Mouse (Mus musculus) stomach, postnatal 0 days (tissue): Measurements from ENCODE around the gene Stab1. TPM values are rescaled to one million over a fixed set of nuclear protein-coding genes. Genes with fewer than 3 reads are reported as not detected.
A peak's percentile ranks its signal among the peaks of the same experiment; 100 is the strongest.

Source experiments
- ATAC-seq: fragments of 200-750 bp; cut with Nextera tagmentation; 2 replicates; pipeline ENCODE4 v1.8.0; 2017; ENCODE audit not compliant: low FRiP score, low TSS enrichment
- DNase-seq: peaks from one replicate; pipeline ENCODE4 v3.0.0-alpha.2; 2016; ENCODE audit warnings: low spot score
- H3K27ac ChIP-seq: fragments of 300-500 bp; sonication (generic); replicated peaks from 2 replicates; pipeline ENCODE4 v1.5.1; 2014; ENCODE audit warnings: mild to moderate bottlenecking, control low read depth
- H3K27me3 ChIP-seq: fragments of 300-500 bp; sonication (generic); 2 replicates; pipeline ENCODE4 v1.6.1; 2014; ENCODE audit warnings: low read length; ENCODE audit not compliant: control insufficient read depth, insufficient read depth
- H3K36me3 ChIP-seq: fragments of 300-500 bp; sonication (generic); 2 replicates; pipeline ENCODE4 v1.6.1; 2014; ENCODE audit warnings: low read length, mixed read lengths; ENCODE audit not compliant: control insufficient read depth, insufficient read depth
- H3K4me1 ChIP-seq: fragments of 300-500 bp; sonication (generic); replicated peaks from 2 replicates; pipeline ENCODE4 v1.6.1; 2014; ENCODE audit warnings: antibody characterized with exemption; ENCODE audit not compliant: control insufficient read depth, insufficient read depth
- H3K4me2 ChIP-seq: fragments of 300-500 bp; sonication (generic); replicated peaks from 2 replicates; pipeline ENCODE4 v1.6.1; 2014; ENCODE audit warnings: low read depth, mild to moderate bottlenecking, control low read depth, moderate library complexity
- H3K4me3 ChIP-seq: fragments of 300-500 bp; sonication (generic); 2 replicates; pipeline ENCODE4 v1.5.1; 2014; ENCODE audit warnings: low read depth, low read length, control low read depth
- H3K9ac ChIP-seq: fragments of 300-500 bp; sonication (generic); 2 replicates; pipeline ENCODE4 v1.6.1; 2014; ENCODE audit warnings: mild to moderate bottlenecking, low read length, control low read depth, mixed read lengths
- H3K9me3 ChIP-seq: fragments of 300-500 bp; sonication (generic); 2 replicates; pipeline ENCODE4 v1.6.1; 2016; ENCODE audit warnings: low read length; ENCODE audit not compliant: control insufficient read depth
- CTCF ChIP-seq: IDR thresholded peaks from 2 replicates; pipeline ENCODE4 v1.5.1; 2016; ENCODE audit warnings: antibody characterized with exemption, low read depth, mild to moderate bottlenecking, moderate library complexity
- EP300 ChIP-seq: optimal IDR thresholded peaks from 2 replicates; pipeline ENCODE3; 2016; ENCODE audit warnings: antibody characterized with exemption
- WGBS: fragments of 180-500 bp; shearing (Covaris S2); extraction: QIAGEN DNeasy Blood & Tissue Kit; methylation state at CpG from one replicate; pipeline ENCODE4 v1.1.7; 2014; 5-methylcytosine and 5-hydroxymethylcytosine counted together
- polyA plus RNA-seq: library from polyadenylated mRNA; unstranded; fragments of >200 nt; fragmentation: Nextera tagmentation; extraction: Ambion mirVana; gene quantifications from 2 replicates; pipeline ENCODE4 v1.2.1, GENCODE M21; 2015

Gene Stab1
- polyA plus RNA-seq, 1 experiment from 2014 or later = 23.7 TPM

DNA sequence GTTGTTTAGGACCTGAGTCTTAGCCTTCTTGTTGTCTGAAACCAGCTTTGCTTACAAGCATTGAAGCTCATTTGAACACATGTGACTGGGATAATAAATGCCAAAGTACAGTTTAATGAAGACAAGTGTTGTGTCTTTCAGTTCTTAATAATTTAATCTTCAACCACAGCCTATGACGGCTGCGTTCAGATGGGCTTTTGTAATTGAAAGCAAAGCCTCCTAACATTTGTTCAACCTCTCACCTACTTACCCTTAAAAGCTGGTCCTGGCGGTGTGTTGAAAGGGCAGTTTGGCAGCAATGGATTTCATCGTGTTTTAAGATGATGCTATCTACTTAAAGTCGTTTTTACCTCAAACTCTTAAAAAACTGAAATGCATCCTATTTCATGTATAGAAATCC, 56.3 kb downstream of the Stab1 start:
- no peak overlapping the region for H3K4me2 ChIP-seq
- TF ChIP-seq EP300 (no peak), CTCF (no peak)
- H3K4me3 ChIP-seq = no peak overlapping the region
- no peaks in the 10 kb centered on the region for H3K27me3 ChIP-seq
- H3K9ac ChIP-seq = no peak overlapping the region
- H3K36me3 ChIP-seq = peaks cover 24% of the 10 kb centered on the region
- DNase-seq (no peak), ATAC-seq (no peak)
- H3K27ac ChIP-seq = peak overlapping the region; percentile 65; the same call in 1 of the 2 replicates
- H3K4me1 ChIP-seq = no peaks in the 10 kb centered on the region
- H3K9me3 ChIP-seq = no peaks in the 10 kb centered on the region
- WGBS = 62% methylated on average over 5 of the region's 5 CpGs

- Histone ChIP-seq H3K9ac (no peak overlapping the region), H3K27me3 (no peaks in the 10 kb centered on the region), H3K4me3 (no peak overlapping the region), H3K36me3 (peaks cover 20% of the 10 kb centered on the region), H3K9me3 (no peaks in the 10 kb centered on the region), H3K27ac (no peak overlapping the region), H3K4me2 (no peak overlapping the region), H3K4me1 (no peaks in the 10 kb centered on the region)
- TF ChIP-seq EP300 (no peak), CTCF (no peak)
- ATAC-seq (no peak), DNase-seq (no peak)
- 61% methylated on average over 3 of the region's 3 CpGs for WGBS
Observed at GRCm38 (mm10) chr14:31110613-31111012, 57.8 kb downstream of the Stab1 start.

- Histone ChIP-seq H3K4me3 (no peak overlapping the region), H3K9me3 (no peaks in the 10 kb centered on the region), H3K4me2 (no peak overlapping the region), H3K4me1 (no peaks in the 10 kb centered on the region), H3K27me3 (no peaks in the 10 kb centered on the region), H3K36me3 (peaks cover 16% of the 10 kb centered on the region), H3K27ac (no peak overlapping the region), H3K9ac (no peak overlapping the region)
- ATAC-seq (no peak), DNase-seq (no peak)
- no peak for TF ChIP-seq EP300
- no peak for TF ChIP-seq CTCF
- WGBS = 64% methylated on average over 2 of the region's 2 CpGs
Observed at GRCm38 (mm10) chr14:31105156-31105555, 63.3 kb downstream of the Stab1 start.

- Histone ChIP-seq H3K4me3 (no peak overlapping the region), H3K4me1 (no peaks in the 10 kb centered on the region), H3K9me3 (no peaks in the 10 kb centered on the region), H3K4me2 (no peak overlapping the region), H3K27me3 (no peaks in the 10 kb centered on the region), H3K9ac (no peak overlapping the region), H3K36me3 (peaks cover 7% of the 10 kb centered on the region), H3K27ac (no peak overlapping the region)
- DNase-seq (no peak), ATAC-seq (no peak)
- 90% methylated on average over 1 of the region's 1 CpGs for WGBS
- no peak for TF ChIP-seq EP300
- no peak for TF ChIP-seq CTCF
Observed at GRCm38 (mm10) chr14:31089918-31090317, 78.5 kb downstream of the Stab1 start.

Other genes with a start within 250 kb of the Stab1 start
- 2.1 and 5.1 TPM in 2 replicates for gene Itih3, start 244.9 kb downstream of the Stab1 start, polyA plus RNA-seq
- 0.21 and 0.40 TPM in 2 replicates for gene Itih1, start 225.4 kb downstream of the Stab1 start, polyA plus RNA-seq
- gene Nek4, start 217.3 kb downstream of the Stab1 start, polyA plus RNA-seq = 4.1 and 4.2 TPM in 2 replicates
- 28.2 and 29.7 TPM in 2 replicates for gene Glt8d1, start 167.2 kb downstream of the Stab1 start, polyA plus RNA-seq
- gene Spcs1, start 167.0 kb downstream of the Stab1 start, polyA plus RNA-seq = 508 and 513 TPM in 2 replicates
- gene Pbrm1, start 149.5 kb downstream of the Stab1 start, polyA plus RNA-seq = 47.8 and 47.9 TPM in 2 replicates
- gene Gnl3, start 149.5 kb downstream of the Stab1 start, polyA plus RNA-seq = 58.0 and 70.7 TPM in 2 replicates
- gene Smim4, start 39.7 kb downstream of the Stab1 start, polyA plus RNA-seq = 99.3 and 108 TPM in 2 replicates
- gene Nt5dc2, start 37.6 kb downstream of the Stab1 start, polyA plus RNA-seq = 61.0 and 65.3 TPM in 2 replicates
- gene Tnnc1, start 39.7 kb upstream of the Stab1 start, polyA plus RNA-seq = 4.1 and 6.5 TPM in 2 replicates
- 87.7 and 106 TPM in 2 replicates for gene Nisch, start 48.3 kb upstream of the Stab1 start, polyA plus RNA-seq
- gene Sema3g, start 49.2 kb upstream of the Stab1 start, polyA plus RNA-seq = 0.38 and 0.53 TPM in 2 replicates
- gene Phf7, start 82.7 kb upstream of the Stab1 start, polyA plus RNA-seq = 9.5 and 10.1 TPM in 2 replicates
- 22.5 and 24.5 TPM in 2 replicates for gene Bap1, start 82.8 kb upstream of the Stab1 start, polyA plus RNA-seq
- 0.74 and 0.81 TPM in 2 replicates for gene Dnah1, start 155.3 kb upstream of the Stab1 start, polyA plus RNA-seq
- 24.8 and 26.8 TPM in 2 replicates for gene Capn7, start 168.0 kb upstream of the Stab1 start, polyA plus RNA-seq